Mouse (Mus musculus): ENCODE measurements around the gene Dvl1. TPM values are rescaled to one million over a fixed set of nuclear protein-coding genes. Genes with fewer than 3 reads are reported as not detected.

Dvl1 gene
- polyA plus RNA-seq, 1 experiment, result 139 TPM

DNA sequence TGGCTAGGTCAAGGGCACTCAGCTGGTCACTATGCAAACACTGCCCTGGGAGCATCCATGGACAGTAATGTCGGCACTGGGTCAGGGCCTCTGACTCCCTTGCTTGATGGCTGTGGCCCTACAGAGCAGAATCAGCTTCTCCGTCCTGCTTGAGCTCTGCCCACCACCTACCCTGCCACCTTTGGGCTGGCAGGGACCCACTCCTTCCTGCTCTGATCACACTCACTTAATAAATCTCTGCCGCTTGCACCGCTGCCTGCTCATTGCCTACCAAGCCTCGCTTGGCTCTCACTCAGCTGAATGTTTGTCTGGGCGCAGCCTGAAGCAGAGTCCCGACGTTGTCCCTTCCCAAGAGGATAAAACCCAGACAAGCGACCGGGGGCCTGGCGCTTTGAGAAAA lies 59.8 kb downstream of the Dvl1 start:
- DNase-seq (ENCODE audit: low read depth), result no peak

DNA sequence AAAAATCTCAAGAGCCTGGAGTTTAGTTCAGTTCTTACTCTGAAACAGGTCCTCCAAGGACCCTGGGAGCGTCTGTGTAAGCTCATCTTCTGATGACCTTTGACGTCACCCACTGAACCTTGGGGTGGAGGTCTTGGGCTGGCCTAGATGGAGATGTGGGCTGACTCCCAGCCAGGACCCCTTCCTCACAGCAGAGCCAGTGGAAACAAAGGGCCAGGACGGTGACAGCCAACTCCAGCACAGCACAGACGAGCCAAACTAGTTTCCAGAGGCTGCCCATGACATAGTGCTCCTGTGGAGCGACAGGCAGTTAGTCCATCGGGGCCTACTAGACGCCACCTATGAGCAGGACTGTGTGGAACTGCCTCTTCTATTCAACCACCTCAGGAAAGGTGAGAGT lies 61.1 kb downstream of the Dvl1 start:
- DNase-seq (ENCODE audit: low read depth), result no peak

DNA sequence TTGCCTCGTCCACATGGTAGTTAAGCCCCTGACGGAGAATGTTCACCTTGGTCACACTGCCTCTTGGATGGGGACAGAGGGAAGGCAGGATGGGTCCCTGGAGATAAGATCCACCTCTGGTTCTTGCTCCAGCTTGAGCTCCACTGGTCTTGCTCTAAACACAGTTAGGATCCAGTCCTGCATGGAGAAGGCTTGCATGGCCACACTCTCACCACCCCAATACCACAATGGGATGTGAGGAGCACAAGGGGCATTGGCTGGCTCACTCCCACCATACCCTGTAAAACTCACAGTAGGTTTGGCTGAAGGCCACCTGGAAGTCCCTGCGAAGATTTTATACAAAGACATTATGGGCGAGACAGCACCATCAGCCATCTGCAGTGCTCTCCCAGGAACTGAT lies 61.5 kb downstream of the Dvl1 start:
- no peak for DNase-seq (ENCODE audit: low read depth)

Other genes with a start within 250 kb of the Dvl1 start
- gene Slc35e2, start 246.0 kb upstream of the Dvl1 start, polyA plus RNA-seq (2012; rRNA removed), result 29.2 and 40.0 TPM in 2 replicates
- 17.2 and 26.3 TPM in 2 replicates for gene Cdk11b, start 222.5 kb upstream of the Dvl1 start, polyA plus RNA-seq (2012; rRNA removed)
- not detected in 2 replicates for gene Gm10563, start 202.0 kb upstream of the Dvl1 start, polyA plus RNA-seq (2012; rRNA removed)
- gene Mmp23, start 194.0 kb upstream of the Dvl1 start, polyA plus RNA-seq (2012; rRNA removed), result 58.9 and 64.6 TPM in 2 replicates
- gene Mib2, start 178.2 kb upstream of the Dvl1 start, polyA plus RNA-seq (2012; rRNA removed), result 52.9 TPM in 2 replicates
- gene Fndc10, start 153.1 kb upstream of the Dvl1 start, polyA plus RNA-seq (2012; rRNA removed), result 35.3 and 39.7 TPM in 2 replicates
- 105 and 122 TPM in 2 replicates for gene Ssu72, start 142.6 kb upstream of the Dvl1 start, polyA plus RNA-seq (2012; rRNA removed)
- 0.98 and 1.2 TPM in 2 replicates for gene Tmem240, start 112.6 kb upstream of the Dvl1 start, polyA plus RNA-seq (2012; rRNA removed)
- gene Atad3a, start 86.3 kb upstream of the Dvl1 start, polyA plus RNA-seq (2012; rRNA removed), result 52.8 and 68.3 TPM in 2 replicates
- gene Vwa1, start 72.7 kb upstream of the Dvl1 start, polyA plus RNA-seq (2012; rRNA removed), result 21.2 and 28.0 TPM in 2 replicates
- 2.4 and 4.7 TPM in 2 replicates for gene Tmem88b, start 61.5 kb upstream of the Dvl1 start, polyA plus RNA-seq (2012; rRNA removed)
- gene Ankrd65, start 57.0 kb upstream of the Dvl1 start, polyA plus RNA-seq (2012; rRNA removed), result 1.9 and 2.6 TPM in 2 replicates
- gene Mrpl20, start 44.5 kb upstream of the Dvl1 start, polyA plus RNA-seq (2012; rRNA removed), result 71.2 and 101 TPM in 2 replicates
- 63.7 and 69.3 TPM in 2 replicates for gene Ccnl2, start 34.9 kb upstream of the Dvl1 start, polyA plus RNA-seq (2012; rRNA removed)
- gene Aurkaip1, start 16.1 kb upstream of the Dvl1 start, polyA plus RNA-seq (2012; rRNA removed), result 122 and 145 TPM in 2 replicates
- 156 and 190 TPM in 2 replicates for gene Mxra8, start 7.7 kb upstream of the Dvl1 start, polyA plus RNA-seq (2012; rRNA removed)
- 0.34 and 0.43 TPM in 2 replicates for gene Tas1r3, start 16.0 kb downstream of the Dvl1 start, polyA plus RNA-seq (2012; rRNA removed)
- gene Cptp, start 22.0 kb downstream of the Dvl1 start, polyA plus RNA-seq (2012; rRNA removed), result 30.8 and 31.0 TPM in 2 replicates
- 33.7 and 36.5 TPM in 2 replicates for gene Ints11, start 22.1 kb downstream of the Dvl1 start, polyA plus RNA-seq (2012; rRNA removed)
- gene Pusl1, start 44.4 kb downstream of the Dvl1 start, polyA plus RNA-seq (2012; rRNA removed), result 44.0 and 49.9 TPM in 2 replicates
- gene Acap3, start 44.4 kb downstream of the Dvl1 start, polyA plus RNA-seq (2012; rRNA removed), result 27.7 and 28.2 TPM in 2 replicates
- 47.7 and 53.3 TPM in 2 replicates for gene Ube2j2, start 96.4 kb downstream of the Dvl1 start, polyA plus RNA-seq (2012; rRNA removed)
- gene C1qtnf12, start 114.9 kb downstream of the Dvl1 start, polyA plus RNA-seq (2012; rRNA removed), result 131 and 135 TPM in 2 replicates
- gene B3galt6, start 145.2 kb downstream of the Dvl1 start, polyA plus RNA-seq (2012; rRNA removed), result 8.8 and 9.6 TPM in 2 replicates
- gene Sdf4, start 145.5 kb downstream of the Dvl1 start, polyA plus RNA-seq (2012; rRNA removed), result 119 and 131 TPM in 2 replicates
- 3.5 and 3.8 TPM in 2 replicates for gene Tnfrsf4, start 166.4 kb downstream of the Dvl1 start, polyA plus RNA-seq (2012; rRNA removed)
- 3.5 and 3.6 TPM in 2 replicates for gene Tnfrsf18, start 178.8 kb downstream of the Dvl1 start, polyA plus RNA-seq (2012; rRNA removed)
- gene Ttll10, start 212.0 kb downstream of the Dvl1 start, polyA plus RNA-seq (2012; rRNA removed), result 17.0 and 21.7 TPM in 2 replicates

All from gonadal fat pad, adult 2 months (tissue).